Mouse (Mus musculus): ENCODE data around the gene Zfp513. TPM values are rescaled to one million over a fixed set of nuclear protein-coding genes. Genes with fewer than 3 reads are reported as not detected.
A peak's percentile ranks its signal among the peaks of the same experiment; 100 is the strongest.

The Zfp513 gene
- total and polyA plus RNA-seq, 3 experiments, result 3.6 to 10.2 (median 7.4) TPM

- H3K27ac ChIP-seq (ENCODE audit: insufficient read depth, low read depth), result no peak overlapping the region
- no peaks in the 10 kb centered on the region for H3K27me3 ChIP-seq (replicated peaks)
- H3K4me2 ChIP-seq (ENCODE audit: insufficient read depth, low read depth, poor library complexity, severe bottlenecking), result no peak overlapping the region
- dilution Hi-C loops (cut with MboI; ENCODE audit: extremely low pct_ligation_motif_present, extremely low pct_unique_long_range_greater_than_20kb, low sequenced_read_pairs), result no loop called here
- H3K9ac ChIP-seq (ENCODE audit: insufficient read depth, low read depth), result no peak overlapping the region
- in situ Hi-C loops (cut with MboI; ENCODE audit: low pct_ligation_motif_present, low pct_unique_long_range_greater_than_20kb, low sequenced_read_pairs), result no loop called here
- no peak overlapping the region for H3K4me3 ChIP-seq (replicated peaks in 1 of 3; ENCODE audit: low read depth in 2 of 3, low read length in 2 of 3, poor library complexity in 1 of 3)
- H3K9me3 ChIP-seq (replicated peaks; ENCODE audit: low read length), result no peaks in the 10 kb centered on the region
- H3K4me1 ChIP-seq (ENCODE audit: control insufficient read depth in 1 of 2, insufficient read depth in 2 of 2), result peaks cover 0 to 11% of the 10 kb centered on the region in 2 experiments; a peak in 2 of 4 replicates
- peaks cover 10% of the 10 kb centered on the region for H3K79me2 ChIP-seq (replicated peaks; ENCODE audit: control insufficient read depth, extremely low read depth, insufficient read depth, poor library complexity, severe bottlenecking)
- no peak for DNase-seq (ENCODE audit: extremely low read depth)
- TF ChIP-seq NELFE (IDR thresholded peaks at IDR 0.05; ENCODE audit: low read depth, low read length) (no peak), E2F4 (IDR thresholded peaks at IDR 0.05; ENCODE audit: insufficient replicate concordance, low read depth, low read length) (no peak), UBTF (IDR thresholded peaks at IDR 0.05; ENCODE audit: low read depth, low read length) (no peak), GABPA (IDR thresholded peaks at IDR 0.05; ENCODE audit: insufficient replicate concordance, low read depth, low read length) (no peak), ZKSCAN1 (IDR thresholded peaks at IDR 0.05; ENCODE audit: borderline replicate concordance, low read depth, low read length) (no peak), ZMIZ1 (IDR thresholded peaks at IDR 0.05; ENCODE audit: low read depth, low read length) (no peak), MAZ (IDR thresholded peaks at IDR 0.05; ENCODE audit: low read depth, low read length) (no peak), SMC3 (IDR thresholded peaks at IDR 0.05; ENCODE audit: low read depth, low read length) (no peak), MEF2A (IDR thresholded peaks at IDR 0.05; ENCODE audit: borderline replicate concordance, low read depth, low read length) (no peak), TCF12 (IDR thresholded peaks at IDR 0.05; ENCODE audit: low read depth, low read length) (no peak), MYC (IDR thresholded peaks at IDR 0.05; ENCODE audit: low read depth, low read length) (no peak), JUND (conservative IDR thresholded peaks at IDR 0.05; ENCODE audit: low read depth, low read length) (no peak), RCOR1 (conservative IDR thresholded peaks at IDR 0.05; ENCODE audit: low read depth, low read length) (no peak), TBP (conservative IDR thresholded peaks at IDR 0.05; ENCODE audit: low read depth, low read length) (no peak), CHD2 (IDR thresholded peaks at IDR 0.05; ENCODE audit: low read length) (no peak), IRF4 (IDR thresholded peaks at IDR 0.05; ENCODE audit: low read depth, low read length) (no peak), ELF1 (IDR thresholded peaks at IDR 0.05; ENCODE audit: low read depth, low read length) (no peak), BHLHE40 (IDR thresholded peaks at IDR 0.05; ENCODE audit: low read depth, low read length) (no peak)
- peaks cover 17 to 24% of the 10 kb centered on the region in 2 experiments for H3K36me3 ChIP-seq (replicated peaks in 1 of 2; ENCODE audit: control insufficient read depth in 1 of 2, insufficient read depth in 1 of 2, low read length in 1 of 2)
These were observed 18.4 kb downstream of the Zfp513 start for GRCm38 (mm10) chr5:31183678-31184077.

GRCm38 (mm10) chr5:31181183-31181770, 20.8 kb downstream of the Zfp513 start:
- H3K27me3 ChIP-seq (replicated peaks), result no peaks in the 10 kb centered on the region
- no peak overlapping the region for H3K27ac ChIP-seq (ENCODE audit: insufficient read depth, low read depth)
- no peaks in the 10 kb centered on the region for H3K9me3 ChIP-seq (replicated peaks; ENCODE audit: low read length)
- in situ Hi-C loops (cut with MboI; ENCODE audit: low pct_ligation_motif_present, low pct_unique_long_range_greater_than_20kb, low sequenced_read_pairs) (no loop called here), dilution Hi-C loops (cut with MboI; ENCODE audit: extremely low pct_ligation_motif_present, extremely low pct_unique_long_range_greater_than_20kb, low sequenced_read_pairs) (no loop called here)
- peaks cover 31% of the 10 kb centered on the region for H3K79me2 ChIP-seq (replicated peaks; ENCODE audit: control insufficient read depth, extremely low read depth, insufficient read depth, poor library complexity, severe bottlenecking)
- peaks cover 0 to 32% of the 10 kb centered on the region in 2 experiments; a peak in 2 of 4 replicates for H3K4me1 ChIP-seq (ENCODE audit: control insufficient read depth in 1 of 2, insufficient read depth in 2 of 2)
- H3K4me2 ChIP-seq (ENCODE audit: insufficient read depth, low read depth, poor library complexity, severe bottlenecking), result peak overlapping the region; percentile 24; the same call in 1 of the 2 replicates
- peak overlapping the region; percentile 93 for H3K9ac ChIP-seq (ENCODE audit: insufficient read depth, low read depth)
- DNase-seq (ENCODE audit: extremely low read depth), result no peak
- peak overlapping the region in 2 of 3 experiments; percentile 78 to 81 for H3K4me3 ChIP-seq (replicated peaks in 1 of 3; ENCODE audit: low read depth in 2 of 3, low read length in 2 of 3, poor library complexity in 1 of 3)
- H3K36me3 ChIP-seq (replicated peaks in 1 of 2; ENCODE audit: control insufficient read depth in 1 of 2, insufficient read depth in 1 of 2, low read length in 1 of 2), result peaks cover 0 to 20% of the 10 kb centered on the region in 2 experiments
- TF ChIP-seq GABPA (IDR thresholded peaks at IDR 0.05; ENCODE audit: insufficient replicate concordance, low read depth, low read length), result no peak
- no peak for TF ChIP-seq EP300 (IDR thresholded peaks at IDR 0.05; ENCODE audit: low read length)
- no peak for TF ChIP-seq USF1 (IDR thresholded peaks at IDR 0.05; ENCODE audit: low read depth, low read length)
- no peak for TF ChIP-seq MAFK (IDR thresholded peaks at IDR 0.05; ENCODE audit: insufficient replicate concordance, low read length)
- TF ChIP-seq ZKSCAN1 (IDR thresholded peaks at IDR 0.05; ENCODE audit: borderline replicate concordance, low read depth, low read length), result no peak
- no peak for TF ChIP-seq ZMIZ1 (IDR thresholded peaks at IDR 0.05; ENCODE audit: low read depth, low read length)
- TF ChIP-seq POLR2A (IDR thresholded peaks at IDR 0.05; ENCODE audit: low read depth, low read length), result peak; percentile 34; the same call in 1 of the 2 replicates
- no peak for TF ChIP-seq ZC3H11A (IDR thresholded peaks at IDR 0.05; ENCODE audit: low read depth, low read length)
- TF ChIP-seq UBTF (IDR thresholded peaks at IDR 0.05; ENCODE audit: low read depth, low read length), result no peak
- TF ChIP-seq JUN (IDR thresholded peaks at IDR 0.05; ENCODE audit: insufficient read depth, low read depth, low read length), result no peak
- no peak for TF ChIP-seq TBP (conservative IDR thresholded peaks at IDR 0.05; ENCODE audit: low read depth, low read length)
- no peak for TF ChIP-seq NRF1 (IDR thresholded peaks at IDR 0.05; ENCODE audit: low read depth, low read length)
- peak; percentile 64; the same call in 1 of the 2 replicates for TF ChIP-seq MXI1 (IDR thresholded peaks at IDR 0.05; ENCODE audit: low read depth, low read length)
- TF ChIP-seq MEF2A (IDR thresholded peaks at IDR 0.05; ENCODE audit: borderline replicate concordance, low read depth, low read length), result no peak
- TF ChIP-seq E2F4 (IDR thresholded peaks at IDR 0.05; ENCODE audit: insufficient replicate concordance, low read depth, low read length), result no peak
- no peak for TF ChIP-seq USF2 (conservative IDR thresholded peaks at IDR 0.05; ENCODE audit: low read depth, low read length)
- no peak for TF ChIP-seq TCF12 (IDR thresholded peaks at IDR 0.05; ENCODE audit: low read depth, low read length)
- no peak for TF ChIP-seq POLR2AphosphoS2 (IDR thresholded peaks at IDR 0.05; ENCODE audit: low read depth, low read length)
- no peak for TF ChIP-seq KAT2A (IDR thresholded peaks at IDR 0.05; ENCODE audit: insufficient replicate concordance, low read length)
- TF ChIP-seq ZNF384 (IDR thresholded peaks at IDR 0.05; ENCODE audit: low read depth, low read length), result no peak

Measured in CH12.LX (cell line).